Mouse (Mus musculus) spleen, postnatal 4 days (tissue): ENCODE measurements around the gene Col4a3.

Experiments
- DNase-seq, 2 experiments: peaks; one replicate each; pipeline ENCODE4 v3.0.0; 2022; ENCODE audit warnings: low spot score in 2 of 2

The Col4a3 gene

DNA sequence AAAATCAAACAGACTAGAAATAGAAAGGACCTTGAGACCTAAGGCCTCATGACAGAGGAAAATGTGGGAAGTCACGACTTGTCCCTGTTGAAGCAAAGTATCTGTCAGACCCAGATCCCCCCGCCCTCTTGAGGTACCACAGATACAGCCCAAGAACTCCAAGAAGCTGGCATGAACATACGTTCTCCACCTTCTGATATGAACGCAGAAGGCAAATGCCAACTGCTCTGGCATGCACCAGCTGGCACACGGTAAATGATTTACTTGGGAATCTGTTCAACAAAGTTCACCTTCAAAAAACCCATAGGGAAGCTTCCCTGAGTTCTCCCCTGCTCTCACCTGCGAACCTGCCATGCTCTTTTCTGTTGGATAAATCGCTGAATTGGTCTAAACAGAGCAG, 19.1 kb downstream of the Col4a3 start:
- DNase-seq, result no peak

DNA sequence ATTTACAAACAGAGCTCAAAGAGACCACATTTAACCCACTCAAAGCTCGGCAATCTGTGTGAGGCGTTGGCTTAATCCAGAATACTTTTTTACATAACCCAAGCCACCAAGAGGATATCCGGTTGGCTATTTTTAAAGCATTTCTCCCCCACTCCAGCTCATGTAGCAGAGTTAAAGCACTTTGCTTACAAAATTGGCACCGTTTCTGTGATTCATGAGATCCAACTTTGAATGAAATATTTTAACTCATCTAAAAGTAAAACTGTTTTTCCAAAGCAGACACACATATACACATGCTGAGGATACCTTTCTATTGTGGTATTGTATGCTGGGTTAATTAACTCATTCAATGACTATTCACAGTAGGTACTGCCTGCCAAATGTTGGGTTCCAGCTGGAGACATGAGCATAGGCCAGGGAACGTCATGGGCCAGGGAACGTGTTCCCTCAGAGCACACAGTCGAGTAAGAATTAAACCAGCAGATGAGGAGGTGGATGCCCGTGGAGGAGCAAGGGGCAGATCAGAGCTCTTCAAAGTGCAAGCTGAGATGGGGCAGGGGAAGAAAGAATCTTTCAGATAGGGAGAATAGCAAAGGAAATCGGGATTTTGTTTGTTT, 22.0 kb downstream of the Col4a3 start:
- DNase-seq, result no peak

DNA sequence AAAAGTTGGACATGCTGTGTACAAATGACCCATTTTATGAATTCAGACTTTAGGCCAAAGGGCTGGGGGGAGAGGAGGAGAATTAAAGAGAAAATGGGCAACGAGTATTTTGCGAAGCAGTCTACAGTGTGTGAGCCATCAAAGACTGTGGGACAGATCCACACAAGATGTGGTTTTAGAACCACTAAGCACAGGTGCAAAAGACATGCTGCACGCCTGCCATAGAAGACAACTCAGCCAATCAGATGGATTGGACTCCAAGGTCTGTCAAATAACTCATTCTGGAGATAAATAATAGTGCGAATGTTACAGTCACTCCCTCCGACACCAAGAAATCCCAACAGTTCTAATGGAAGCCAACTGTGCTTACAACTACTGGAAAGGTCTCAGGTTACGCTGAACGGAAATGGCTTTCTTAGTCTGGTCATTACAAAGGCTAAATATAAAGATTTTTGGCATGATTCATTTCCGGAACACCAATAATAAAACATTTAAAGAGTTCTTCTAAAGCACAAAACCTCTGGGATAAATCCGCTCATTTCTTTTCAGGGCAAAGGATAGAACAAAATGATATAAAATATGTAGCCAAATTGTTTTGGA, 25.4 kb downstream of the Col4a3 start:
- no peak for DNase-seq

DNA sequence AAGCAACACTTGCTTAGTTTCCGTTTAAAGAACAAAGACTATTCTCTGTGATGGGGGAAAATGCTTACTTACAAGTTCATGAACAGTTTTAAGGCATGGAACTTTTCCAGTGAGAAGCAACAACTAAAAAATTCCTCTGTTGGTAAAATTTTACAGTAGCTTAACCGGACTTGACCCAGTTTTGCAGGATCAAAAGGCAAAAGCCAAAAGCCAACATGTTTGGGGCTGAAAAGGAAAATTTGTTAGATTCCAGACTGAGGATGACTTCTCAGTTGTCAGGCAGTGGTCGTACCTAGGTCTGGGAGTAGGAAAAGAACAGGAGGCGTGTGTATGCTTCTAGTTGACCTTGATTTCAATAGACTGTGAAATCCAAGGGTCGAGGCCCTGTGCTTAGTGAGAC, 31.3 kb downstream of the Col4a3 start:
- no peak for DNase-seq

GRCm38 (mm10) chr1:82618592-82618991, 31.9 kb downstream of the Col4a3 start:
- no peak for DNase-seq

GRCm38 (mm10) chr1:82619981-82620380, 33.3 kb downstream of the Col4a3 start:
- no peak for DNase-seq

- no peak for DNase-seq
These were observed 38.2 kb downstream of the Col4a3 start for GRCm38 (mm10) chr1:82624934-82625333.

DNA sequence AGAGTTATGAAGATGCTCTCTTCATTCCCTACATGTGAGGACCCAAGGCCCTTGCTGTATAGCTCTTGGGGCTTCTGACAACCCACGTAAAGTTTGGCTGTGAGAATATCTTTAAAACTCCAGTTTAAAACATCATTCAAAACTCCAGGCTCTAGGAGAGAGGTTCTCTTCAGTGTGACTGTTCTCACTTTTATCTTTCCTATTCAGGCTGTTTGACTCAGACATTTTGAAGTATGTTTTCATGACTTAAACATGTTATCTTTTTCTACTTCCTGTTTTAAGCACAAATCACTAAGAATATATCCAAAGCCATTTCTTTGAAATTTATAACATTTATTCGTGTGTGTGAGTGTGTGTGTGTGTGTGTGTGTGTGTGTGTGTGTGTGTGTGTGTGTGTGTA, 38.8 kb downstream of the Col4a3 start:
- DNase-seq, result no peak

GRCm38 (mm10) chr1:82627652-82628051, 40.9 kb downstream of the Col4a3 start:
- DNase-seq, result no peak

GRCm38 (mm10) chr1:82629495-82629894, 42.8 kb downstream of the Col4a3 start:
- DNase-seq, result no peak

- DNase-seq, result no peak
These were observed 44.6 kb downstream of the Col4a3 start for GRCm38 (mm10) chr1:82631169-82631792.

- no peak for DNase-seq
These were observed 48.0 kb downstream of the Col4a3 start for GRCm38 (mm10) chr1:82634545-82635253.

DNA sequence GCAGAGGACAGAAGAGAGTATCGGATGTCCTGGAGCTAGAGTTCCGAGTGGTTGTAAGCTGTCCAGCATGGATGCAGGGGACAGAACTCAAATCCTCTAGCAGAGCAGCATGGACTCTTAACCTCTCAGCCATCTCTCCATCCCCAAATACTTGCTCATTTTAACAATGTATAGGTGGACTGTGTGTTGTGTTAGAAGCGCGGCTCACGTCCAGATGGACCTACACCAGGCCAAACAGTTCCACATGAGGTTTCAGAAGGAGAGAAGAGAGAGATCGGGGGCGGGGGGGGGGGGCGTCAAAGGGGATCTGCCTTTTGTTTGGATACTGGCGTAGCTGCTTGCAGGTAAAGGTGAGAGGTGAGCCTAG, 48.5 kb downstream of the Col4a3 start:
- no peak for DNase-seq

- no peak for DNase-seq
These were observed 49.6 kb downstream of the Col4a3 start for GRCm38 (mm10) chr1:82636321-82636720.

DNA sequence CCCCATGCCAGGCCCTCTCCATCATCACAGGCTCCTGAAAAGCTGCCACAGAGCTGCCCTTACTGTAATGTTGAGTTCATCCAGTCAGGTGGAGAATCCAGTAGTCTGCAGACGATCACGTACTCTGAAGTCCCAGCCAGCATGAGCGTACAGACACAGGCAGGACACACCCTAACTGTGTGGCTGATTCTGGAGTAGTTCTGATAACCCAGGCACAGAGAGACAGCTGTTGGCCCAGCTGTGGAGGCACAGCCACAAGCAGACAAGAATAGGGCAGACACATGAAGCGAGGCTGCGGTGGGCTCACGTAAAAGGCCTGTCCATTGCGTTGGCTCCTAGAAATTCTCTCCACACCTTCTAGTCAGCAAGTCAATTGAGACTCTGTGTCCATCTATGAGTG, 50.7 kb downstream of the Col4a3 start:
- DNase-seq, result peak; percentile 23 to 63

GRCm38 (mm10) chr1:82638428-82638827, 51.7 kb downstream of the Col4a3 start:
- no peak for DNase-seq

GRCm38 (mm10) chr1:82641316-82641987, 54.7 kb downstream of the Col4a3 start:
- DNase-seq, result peak; percentile 69 to 91

- peak in 1 of 2 experiments; percentile 13 for DNase-seq
These were observed 61.3 kb downstream of the Col4a3 start for GRCm38 (mm10) chr1:82647989-82648388.

DNA sequence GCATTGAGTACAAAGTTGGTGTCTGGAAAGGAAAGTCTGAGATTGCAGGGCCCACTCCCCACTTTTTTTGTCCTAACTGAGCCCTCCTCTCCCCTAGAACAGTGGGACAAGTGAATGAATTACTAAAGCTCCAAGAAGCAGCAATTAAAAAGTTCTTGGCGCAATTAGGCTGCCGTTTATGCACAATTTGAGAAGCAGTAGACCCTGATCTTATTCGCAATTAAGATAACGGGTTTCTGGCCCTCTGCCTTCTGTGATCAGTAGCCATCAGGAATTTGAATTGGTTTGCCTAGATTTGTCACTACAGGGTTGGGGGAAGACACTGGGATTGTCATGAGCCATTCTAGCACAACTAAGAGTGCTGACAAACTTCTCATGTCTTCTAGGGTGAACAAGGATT, 64.1 kb downstream of the Col4a3 start:
- no peak for DNase-seq

GRCm38 (mm10) chr1:82654046-82654445, 67.3 kb downstream of the Col4a3 start:
- no peak for DNase-seq

DNA sequence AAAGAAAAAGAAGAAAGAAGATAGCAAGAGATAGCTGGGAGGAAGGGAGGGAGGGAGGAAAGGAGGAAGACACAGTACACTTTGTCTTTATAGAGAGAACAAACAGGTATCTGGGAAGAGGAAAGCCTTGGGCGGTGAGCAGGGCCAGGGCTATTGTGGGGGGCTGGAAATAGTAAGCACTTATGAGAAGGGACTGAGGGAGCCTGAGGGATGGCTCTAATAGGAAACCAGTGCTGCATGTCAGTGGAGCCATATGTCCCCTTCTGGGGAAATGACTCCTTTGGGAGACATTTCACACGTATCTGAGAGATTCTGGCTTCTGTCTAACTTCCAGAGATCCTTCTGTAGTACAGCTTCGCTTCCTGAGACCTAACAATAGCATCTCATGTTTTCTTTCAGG, 69.7 kb downstream of the Col4a3 start:
- DNase-seq, result no peak

GRCm38 (mm10) chr1:82662269-82662668, 75.5 kb downstream of the Col4a3 start:
- DNase-seq, result no peak
